Mouse (Mus musculus) intestine, postnatal 0 days (tissue): Measurements from ENCODE around the gene Opa3. TPM values are rescaled to one million over a fixed set of nuclear protein-coding genes. Genes with fewer than 3 reads are reported as not detected.

Experiments
- ATAC-seq: fragments of 200-750 bp; cut with Nextera tagmentation; 2 replicates; pipeline ENCODE4 v1.8.0; 2017; ENCODE audit warnings: mild to moderate bottlenecking, moderate TSS enrichment, moderate library complexity
- H3K27ac ChIP-seq: fragments of 300-500 bp; sonication (generic); 2 replicates; pipeline ENCODE4 v1.5.1; 2014; ENCODE audit warnings: mild to moderate bottlenecking, low read depth, low read length, moderate library complexity
- H3K27me3 ChIP-seq: fragments of 300-500 bp; sonication (generic); replicated peaks from 2 replicates; pipeline ENCODE4 v1.6.1; 2014; ENCODE audit warnings: low read length, mixed read lengths; ENCODE audit not compliant: control insufficient read depth, insufficient read depth
- H3K36me3 ChIP-seq: fragments of 300-500 bp; sonication (generic); 2 replicates; pipeline ENCODE4 v1.6.1; 2014; ENCODE audit warnings: mild to moderate bottlenecking, moderate library complexity; ENCODE audit not compliant: control insufficient read depth, insufficient read depth
- H3K4me1 ChIP-seq: fragments of 300-500 bp; sonication (generic); replicated peaks from 2 replicates; pipeline ENCODE4 v1.6.1; 2014; ENCODE audit warnings: antibody characterized with exemption, low read length, mixed read lengths; ENCODE audit not compliant: control insufficient read depth, insufficient read depth
- H3K4me2 ChIP-seq: fragments of 300-500 bp; sonication (generic); replicated peaks from 2 replicates; pipeline ENCODE4 v1.6.1; 2014; ENCODE audit warnings: low read depth, mild to moderate bottlenecking, moderate library complexity
- H3K4me3 ChIP-seq: fragments of 300-500 bp; sonication (generic); 2 replicates; pipeline ENCODE4 v1.5.1; 2014; ENCODE audit warnings: low read depth, low read length
- H3K9ac ChIP-seq: fragments of 300-500 bp; sonication (generic); 2 replicates; pipeline ENCODE4 v1.6.1; 2014; ENCODE audit warnings: mild to moderate bottlenecking, low read depth, low read length
- H3K9me3 ChIP-seq: fragments of 300-500 bp; sonication (generic); 2 replicates; pipeline ENCODE4 v1.6.1; 2016; ENCODE audit warnings: mixed run types; ENCODE audit not compliant: control insufficient read depth
- CTCF ChIP-seq: sonication (generic); IDR thresholded peaks from 2 replicates; pipeline ENCODE4 v1.5.1; 2016; ENCODE audit warnings: low read depth, mild to moderate bottlenecking, control low read depth, antibody characterized with exemption, moderate library complexity
- WGBS: fragments of 180-500 bp; shearing (Covaris S2); extraction: QIAGEN DNeasy Blood & Tissue Kit; methylation state at CpG from one replicate; pipeline ENCODE4 v1.1.7; 2014; 5-methylcytosine and 5-hydroxymethylcytosine counted together
- polyA plus RNA-seq: library from polyadenylated mRNA; unstranded; fragments of >200 nt; fragmentation: Nextera tagmentation; extraction: Ambion mirVana; gene quantifications from 2 replicates; pipeline ENCODE4 v1.2.1, GENCODE M21; 2015

Gene Opa3
- polyA plus RNA-seq, 1 experiment from 2014 or later: 27.5 TPM

DNA sequence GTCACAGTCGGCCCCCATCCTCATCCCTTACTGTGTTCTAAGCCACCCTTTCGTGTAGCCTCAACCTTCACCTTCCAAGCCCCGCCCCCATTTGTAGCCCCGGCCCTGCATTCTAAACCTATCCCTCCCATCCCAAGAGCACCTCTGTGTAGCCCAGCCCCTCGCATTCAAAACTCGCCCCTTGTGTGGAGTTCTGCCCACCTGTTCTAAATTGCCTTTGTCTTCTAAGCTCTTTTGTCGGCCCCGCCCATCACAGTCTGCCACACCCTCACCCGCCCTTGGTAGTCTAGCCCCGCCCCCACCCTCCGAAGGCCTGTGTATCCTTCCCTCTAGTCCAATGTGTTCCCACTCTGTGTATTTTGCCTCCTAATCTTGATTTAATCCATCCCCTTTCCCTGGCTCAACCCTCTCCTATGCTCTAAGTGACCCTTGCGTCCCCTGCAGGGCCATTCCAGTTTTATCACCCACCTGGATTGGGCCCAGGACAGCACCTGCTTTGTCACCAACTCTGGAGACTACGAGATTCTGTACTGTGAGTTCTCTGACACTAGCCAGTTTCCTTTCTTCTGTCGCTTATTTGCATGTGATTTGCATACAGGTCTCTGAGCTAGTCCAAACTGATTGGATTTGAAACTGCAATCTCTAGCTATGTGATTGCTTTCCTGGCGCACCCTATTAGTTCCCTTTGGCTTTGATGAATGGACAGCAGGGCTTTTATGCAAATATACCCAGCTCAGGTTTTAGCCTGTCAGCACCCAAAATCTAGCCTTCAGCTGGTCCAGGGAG, 25.9 kb upstream of the Opa3 start:
- Histone ChIP-seq H3K4me2 (no peak overlapping the region), H3K27ac (no peak overlapping the region), H3K9me3 (no peaks in the 10 kb centered on the region), H3K4me1 (no peaks in the 10 kb centered on the region), H3K9ac (no peak overlapping the region), H3K27me3 (no peaks in the 10 kb centered on the region), H3K36me3 (peaks cover 18% of the 10 kb centered on the region), H3K4me3 (no peak overlapping the region)
- no peak for TF ChIP-seq CTCF
- WGBS: 52% methylated on average over 15 of the region's 15 CpGs
- ATAC-seq: peak; percentile 17; the same call in 1 of the 2 replicates

DNA sequence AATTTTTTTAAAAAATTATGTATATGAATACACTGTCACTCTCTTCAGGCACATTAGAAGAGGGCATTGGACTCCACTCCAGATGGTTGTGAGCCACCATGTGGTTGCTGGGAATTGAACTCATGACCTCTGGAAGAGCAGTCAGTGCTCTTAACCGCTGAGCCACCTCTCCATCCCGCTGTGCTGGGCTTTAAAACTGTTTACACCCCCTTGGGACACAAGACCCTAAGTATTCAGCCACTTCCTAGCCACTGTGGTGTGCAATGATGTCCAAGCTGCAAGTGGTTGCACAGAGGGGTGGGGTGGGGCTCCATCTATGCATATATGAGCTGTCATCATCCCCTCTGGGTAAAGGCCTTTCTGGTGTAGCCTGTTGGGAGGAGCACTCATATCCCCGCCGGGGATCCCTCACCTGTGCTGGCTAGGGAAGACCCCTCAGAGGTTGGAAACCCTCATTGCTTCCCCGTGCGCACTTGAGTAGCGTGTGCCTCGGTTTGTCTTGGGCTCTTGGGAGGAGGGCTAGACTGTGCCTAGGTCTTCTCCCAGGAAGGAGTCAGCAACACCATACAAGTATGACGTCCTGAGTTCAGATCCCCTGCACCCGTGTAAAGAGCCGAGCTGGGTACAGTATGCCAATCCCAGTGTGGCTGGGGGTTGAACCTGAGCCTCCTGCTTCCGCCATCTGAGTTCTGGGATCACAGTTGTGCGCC, 19.8 kb upstream of the Opa3 start:
- no peak overlapping the region for H3K4me3 ChIP-seq
- H3K27me3 ChIP-seq: 0 out of 2 replicates have a peak, but pooled peaks cover 6% of the 10 kb centered on the region
- 0 out of 2 replicates have a peak, but pooled peaks have one; percentile 15 for ATAC-seq
- peaks cover 18% of the 10 kb centered on the region for H3K36me3 ChIP-seq
- H3K4me1 ChIP-seq: no peaks in the 10 kb centered on the region
- no peak for TF ChIP-seq CTCF
- 80% methylated on average over 13 of the region's 13 CpGs for WGBS
- H3K27ac ChIP-seq: no peak overlapping the region
- no peak overlapping the region for H3K4me2 ChIP-seq
- no peaks in the 10 kb centered on the region for H3K9me3 ChIP-seq
- H3K9ac ChIP-seq: no peak overlapping the region

DNA sequence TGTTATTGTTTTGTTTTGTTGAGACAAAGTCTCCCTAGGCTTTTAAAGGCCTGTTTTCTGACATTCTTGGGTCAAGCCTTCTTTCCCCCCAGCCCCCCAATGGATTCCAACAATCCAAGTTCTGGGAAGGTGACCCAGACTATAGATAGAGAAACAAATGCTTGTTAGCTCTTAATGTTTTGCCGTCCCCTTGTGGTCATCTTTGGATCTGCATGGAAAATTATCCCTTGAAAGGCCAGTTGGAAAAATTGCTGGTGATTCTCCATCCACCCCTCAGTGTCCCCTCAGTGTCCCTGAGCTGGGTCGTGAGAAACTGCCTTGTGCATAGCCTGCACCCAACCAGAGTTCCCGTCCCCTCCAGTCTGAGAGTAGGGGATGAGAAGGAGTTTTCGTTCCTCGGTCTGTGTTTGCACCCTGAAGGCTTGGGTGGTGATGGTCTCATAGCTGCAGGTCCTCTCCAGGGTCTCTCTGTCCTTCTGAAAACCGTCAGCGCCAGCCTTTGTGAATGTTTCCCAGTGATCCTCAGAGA, 19.1 kb upstream of the Opa3 start:
- 56% methylated on average over 7 of the region's 7 CpGs for WGBS
- no peaks in the 10 kb centered on the region for H3K9me3 ChIP-seq
- H3K4me2 ChIP-seq: no peak overlapping the region
- no peaks in the 10 kb centered on the region for H3K4me1 ChIP-seq
- no peak overlapping the region for H3K4me3 ChIP-seq
- 0 out of 2 replicates have a peak, but pooled peaks cover 7% of the 10 kb centered on the region for H3K27me3 ChIP-seq
- ATAC-seq: no peak
- H3K9ac ChIP-seq: no peak overlapping the region
- H3K27ac ChIP-seq: no peak overlapping the region
- peak; percentile 94 for TF ChIP-seq CTCF
- H3K36me3 ChIP-seq: peaks cover 18% of the 10 kb centered on the region

DNA sequence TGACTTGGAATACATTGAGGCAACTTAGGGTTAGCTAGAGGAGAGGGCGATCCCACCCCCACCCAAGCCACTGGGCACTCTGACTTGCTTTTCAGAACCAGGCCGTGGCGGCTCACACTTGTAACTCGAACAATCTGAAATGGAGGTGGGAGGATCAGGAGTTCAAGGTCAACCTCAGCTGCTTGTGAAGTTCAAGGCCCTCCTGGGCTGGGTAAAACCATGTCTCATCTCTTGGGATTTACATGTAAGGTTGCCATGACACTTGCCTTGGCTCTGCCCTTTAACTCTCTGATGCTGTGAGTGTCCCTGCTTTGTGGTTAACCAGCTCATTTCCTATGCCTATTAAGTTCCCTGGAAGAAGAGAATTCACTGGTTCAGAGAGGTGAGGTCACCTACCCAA, 18.6 kb upstream of the Opa3 start:
- no peaks in the 10 kb centered on the region for H3K4me1 ChIP-seq
- no peak for ATAC-seq
- peaks cover 13% of the 10 kb centered on the region for H3K36me3 ChIP-seq
- H3K4me3 ChIP-seq: no peak overlapping the region
- H3K27me3 ChIP-seq: 0 out of 2 replicates have a peak, but pooled peaks cover 7% of the 10 kb centered on the region
- no peak for TF ChIP-seq CTCF
- no peak overlapping the region for H3K27ac ChIP-seq
- 87% methylated on average over 4 of the region's 4 CpGs for WGBS
- no peak overlapping the region for H3K9ac ChIP-seq
- no peak overlapping the region for H3K4me2 ChIP-seq
- no peaks in the 10 kb centered on the region for H3K9me3 ChIP-seq

DNA sequence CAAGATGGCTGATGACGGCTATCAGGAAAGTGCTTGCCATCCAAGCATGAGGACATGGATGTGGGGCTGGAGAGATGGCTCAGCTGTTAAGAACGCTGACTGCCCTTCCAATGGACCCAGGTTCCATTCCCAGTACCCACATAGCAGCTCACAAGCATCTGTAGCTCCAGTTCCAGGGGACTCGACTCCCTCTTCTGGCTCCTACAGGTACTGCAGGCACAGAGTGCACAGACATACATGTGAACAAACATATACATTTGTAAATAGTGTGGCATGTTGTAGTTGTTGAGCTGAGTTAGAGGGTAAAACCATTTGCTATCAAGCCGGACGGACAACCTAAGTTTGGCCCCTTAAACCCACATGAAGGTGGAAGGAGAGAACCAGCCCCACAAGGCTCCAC, 18.1 kb upstream of the Opa3 start:
- TF ChIP-seq CTCF: peak; percentile 59
- Histone ChIP-seq H3K4me1 (no peaks in the 10 kb centered on the region), H3K27me3 (0 out of 2 replicates have a peak, but pooled peaks cover 7% of the 10 kb centered on the region), H3K4me2 (no peak overlapping the region), H3K9me3 (no peaks in the 10 kb centered on the region), H3K4me3 (no peak overlapping the region), H3K36me3 (peaks cover 11% of the 10 kb centered on the region; the same call in 1 of the 2 replicates), H3K9ac (no peak overlapping the region), H3K27ac (no peak overlapping the region)
- WGBS: 88% methylated on average over 5 of the region's 5 CpGs
- no peak for ATAC-seq

DNA sequence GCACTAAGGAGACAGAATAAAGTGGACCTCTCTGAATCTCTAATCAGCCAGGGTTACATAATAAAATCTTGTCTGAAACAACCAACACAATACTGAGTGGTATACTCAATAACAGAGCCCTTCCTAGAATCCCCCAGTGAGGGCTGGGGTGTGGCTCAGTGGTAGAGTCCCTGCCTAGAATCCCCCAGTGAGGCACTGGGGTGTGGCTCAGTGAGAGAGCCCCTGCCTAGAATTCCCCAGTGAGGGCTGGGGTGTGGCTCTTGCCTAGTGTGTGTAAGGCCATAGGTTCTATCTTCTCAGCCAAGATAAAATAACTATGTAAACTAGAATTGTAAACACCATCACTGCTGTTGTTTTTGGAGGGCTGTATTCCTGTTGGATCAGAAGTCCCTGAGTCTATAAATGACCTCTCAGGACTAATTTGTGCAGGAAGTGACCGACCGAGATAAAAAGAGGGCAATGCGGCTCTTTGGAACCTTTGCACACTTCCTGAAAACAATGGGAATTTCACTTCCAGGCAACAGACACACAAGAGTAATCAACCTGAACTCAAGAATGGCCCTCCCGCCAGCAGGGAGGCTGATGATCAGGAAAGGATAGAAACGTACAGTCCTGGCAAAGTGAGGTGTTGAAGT, 17.0 kb upstream of the Opa3 start:
- ATAC-seq: no peak
- no peak for TF ChIP-seq CTCF
- H3K4me1 ChIP-seq: no peaks in the 10 kb centered on the region
- no peak overlapping the region for H3K4me3 ChIP-seq
- H3K4me2 ChIP-seq: no peak overlapping the region
- no peak overlapping the region for H3K27ac ChIP-seq
- 49% methylated on average over 5 of the region's 5 CpGs for WGBS
- 0 out of 2 replicates have a peak, but pooled peaks cover 7% of the 10 kb centered on the region for H3K27me3 ChIP-seq
- H3K36me3 ChIP-seq: no peaks in the 10 kb centered on the region
- H3K9ac ChIP-seq: no peak overlapping the region
- no peaks in the 10 kb centered on the region for H3K9me3 ChIP-seq
